Mouse (Mus musculus): ENCODE results near the gene Ctnnbl1. TPM values are rescaled to one million over a fixed set of nuclear protein-coding genes. Genes with fewer than 3 reads are reported as not detected.

Gene Ctnnbl1
- polyA plus RNA-seq, 1 experiment: 28.3 TPM

GRCm38 (mm10) chr2:157759717-157760116, 22.5 kb downstream of the Ctnnbl1 start:
- TF ChIP-seq CTCF (IDR thresholded peaks at IDR 0.05; ENCODE audit: extremely low read depth, insufficient read depth, insufficient read length, insufficient replicate concordance) (no peak), POLR2A (IDR thresholded peaks at IDR 0.05; ENCODE audit: low read depth, low read length) (no peak)
- 83% methylated on average over 6 of the region's 6 CpGs for WGBS
- Histone ChIP-seq H3K27me3 (ENCODE audit: control insufficient read depth, insufficient read depth, low read length) (no peaks in the 10 kb centered on the region), H3K4me1 (ENCODE audit: control insufficient read depth, insufficient read depth, insufficient read length) (no peaks in the 10 kb centered on the region), H3K27ac (ENCODE audit: insufficient read depth, low read length) (no peak overlapping the region), H3K4me3 (ENCODE audit: extremely low read depth, insufficient read depth, insufficient read length) (no peak overlapping the region), H3K36me3 (ENCODE audit: control insufficient read depth, insufficient read depth, low read length) (no peaks in the 10 kb centered on the region)
- DNase-seq (ENCODE audit: low read depth in 1 of 2, low spot score in 2 of 2): no peak

GRCm38 (mm10) chr2:157762903-157763302, 25.7 kb downstream of the Ctnnbl1 start:
- no peaks in the 10 kb centered on the region for H3K4me1 ChIP-seq (ENCODE audit: control insufficient read depth, insufficient read depth, insufficient read length)
- TF ChIP-seq POLR2A (IDR thresholded peaks at IDR 0.05; ENCODE audit: low read depth, low read length) (no peak), CTCF (IDR thresholded peaks at IDR 0.05; ENCODE audit: extremely low read depth, insufficient read depth, insufficient read length, insufficient replicate concordance) (no peak)
- no peaks in the 10 kb centered on the region for H3K27me3 ChIP-seq (ENCODE audit: control insufficient read depth, insufficient read depth, low read length)
- H3K27ac ChIP-seq (ENCODE audit: insufficient read depth, low read length): no peak overlapping the region
- 87% methylated on average over 4 of the region's 4 CpGs for WGBS
- DNase-seq (ENCODE audit: low read depth in 1 of 2, low spot score in 2 of 2): no peak
- H3K36me3 ChIP-seq (ENCODE audit: control insufficient read depth, insufficient read depth, low read length): no peaks in the 10 kb centered on the region
- H3K4me3 ChIP-seq (ENCODE audit: extremely low read depth, insufficient read depth, insufficient read length): no peak overlapping the region

DNA sequence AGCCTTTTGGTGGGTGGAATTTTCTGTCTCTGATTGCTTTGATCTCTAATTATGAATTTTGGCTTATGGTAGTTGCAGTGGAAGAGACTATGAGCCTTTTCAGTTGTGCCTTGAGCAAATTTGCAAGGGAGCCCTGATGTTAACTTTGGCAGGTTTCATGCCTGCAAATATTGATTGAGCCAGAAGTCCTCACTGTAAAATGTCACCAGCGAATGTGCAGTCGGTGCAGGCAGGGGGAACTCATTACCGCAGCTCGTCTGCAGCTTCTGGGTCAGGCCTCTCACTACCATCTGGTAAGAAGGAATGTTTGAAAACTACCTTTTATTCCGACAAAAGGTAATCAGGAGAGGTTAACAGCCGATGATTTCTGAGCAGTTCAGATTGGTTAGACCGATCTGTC, 29.4 kb downstream of the Ctnnbl1 start:
- Histone ChIP-seq H3K4me1 (ENCODE audit: control insufficient read depth, insufficient read depth, insufficient read length) (no peaks in the 10 kb centered on the region), H3K27ac (ENCODE audit: insufficient read depth, low read length) (no peak overlapping the region), H3K36me3 (ENCODE audit: control insufficient read depth, insufficient read depth, low read length) (no peaks in the 10 kb centered on the region), H3K4me3 (ENCODE audit: extremely low read depth, insufficient read depth, insufficient read length) (no peak overlapping the region), H3K27me3 (ENCODE audit: control insufficient read depth, insufficient read depth, low read length) (no peaks in the 10 kb centered on the region)
- no peak for DNase-seq (ENCODE audit: low read depth in 1 of 2, low spot score in 2 of 2)
- WGBS: 95% methylated on average over 7 of the region's 7 CpGs
- TF ChIP-seq POLR2A (IDR thresholded peaks at IDR 0.05; ENCODE audit: low read depth, low read length): no peak
- no peak for TF ChIP-seq CTCF (IDR thresholded peaks at IDR 0.05; ENCODE audit: extremely low read depth, insufficient read depth, insufficient read length, insufficient replicate concordance)

DNA sequence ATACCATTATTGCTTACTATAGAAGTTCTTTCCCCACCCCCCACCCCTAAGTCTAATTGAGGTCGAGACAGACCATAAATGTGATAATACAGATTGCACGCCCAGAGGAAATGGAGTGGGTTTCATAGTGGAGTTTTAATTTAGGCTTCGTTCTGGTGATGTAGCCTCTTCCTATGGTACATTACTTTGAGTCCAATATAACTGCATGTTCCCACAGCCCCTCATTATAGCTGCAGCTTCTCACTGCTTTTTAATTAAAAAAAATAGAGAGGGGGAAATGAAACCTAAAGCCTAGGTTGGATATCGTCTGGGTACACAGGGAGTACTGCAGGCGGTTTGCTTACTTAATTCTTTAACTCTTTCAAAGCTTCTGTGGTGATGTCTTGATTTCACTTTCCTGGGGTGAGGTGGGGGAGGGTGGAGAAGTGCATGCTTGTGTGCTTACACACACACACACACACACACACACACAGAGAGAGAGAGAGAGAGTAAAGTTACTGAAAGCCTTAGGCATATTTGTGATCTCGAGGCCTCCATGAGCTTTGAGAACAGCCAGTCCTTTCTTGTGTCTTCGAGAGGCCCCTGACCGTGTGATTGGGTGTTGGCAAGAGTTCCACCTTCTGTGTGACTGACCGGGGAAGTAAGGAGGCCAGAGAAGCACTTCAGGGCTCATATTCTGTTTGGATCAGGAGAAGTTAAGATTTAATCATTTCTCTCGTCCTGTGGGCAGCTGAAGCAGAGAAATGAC, 31.7 kb downstream of the Ctnnbl1 start:
- 56% methylated on average over 10 of the region's 10 CpGs for WGBS
- TF ChIP-seq CTCF (IDR thresholded peaks at IDR 0.05; ENCODE audit: extremely low read depth, insufficient read depth, insufficient read length, insufficient replicate concordance) (no peak), POLR2A (IDR thresholded peaks at IDR 0.05; ENCODE audit: low read depth, low read length) (no peak)
- Histone ChIP-seq H3K4me1 (ENCODE audit: control insufficient read depth, insufficient read depth, insufficient read length) (no peaks in the 10 kb centered on the region), H3K4me3 (ENCODE audit: extremely low read depth, insufficient read depth, insufficient read length) (no peak overlapping the region), H3K27me3 (ENCODE audit: control insufficient read depth, insufficient read depth, low read length) (no peaks in the 10 kb centered on the region), H3K27ac (ENCODE audit: insufficient read depth, low read length) (no peak overlapping the region), H3K36me3 (ENCODE audit: control insufficient read depth, insufficient read depth, low read length) (no peaks in the 10 kb centered on the region)
- DNase-seq (ENCODE audit: low read depth in 1 of 2, low spot score in 2 of 2): no peak

GRCm38 (mm10) chr2:157770761-157771160, 33.6 kb downstream of the Ctnnbl1 start:
- Histone ChIP-seq H3K27me3 (ENCODE audit: control insufficient read depth, insufficient read depth, low read length) (no peaks in the 10 kb centered on the region), H3K4me1 (ENCODE audit: control insufficient read depth, insufficient read depth, insufficient read length) (no peaks in the 10 kb centered on the region), H3K4me3 (ENCODE audit: extremely low read depth, insufficient read depth, insufficient read length) (no peak overlapping the region), H3K36me3 (ENCODE audit: control insufficient read depth, insufficient read depth, low read length) (peaks cover 8% of the 10 kb centered on the region), H3K27ac (ENCODE audit: insufficient read depth, low read length) (no peak overlapping the region)
- TF ChIP-seq POLR2A (IDR thresholded peaks at IDR 0.05; ENCODE audit: low read depth, low read length) (no peak), CTCF (IDR thresholded peaks at IDR 0.05; ENCODE audit: extremely low read depth, insufficient read depth, insufficient read length, insufficient replicate concordance) (no peak)
- WGBS: 88% methylated on average over 3 of the region's 3 CpGs
- no peak for DNase-seq (ENCODE audit: low read depth in 1 of 2, low spot score in 2 of 2)

- no peaks in the 10 kb centered on the region for H3K27me3 ChIP-seq (ENCODE audit: control insufficient read depth, insufficient read depth, low read length)
- peaks cover 11% of the 10 kb centered on the region for H3K36me3 ChIP-seq (ENCODE audit: control insufficient read depth, insufficient read depth, low read length)
- DNase-seq (ENCODE audit: low read depth in 1 of 2, low spot score in 2 of 2): no peak
- H3K27ac ChIP-seq (ENCODE audit: insufficient read depth, low read length): no peak overlapping the region
- H3K4me1 ChIP-seq (ENCODE audit: control insufficient read depth, insufficient read depth, insufficient read length): no peaks in the 10 kb centered on the region
- H3K4me3 ChIP-seq (ENCODE audit: extremely low read depth, insufficient read depth, insufficient read length): no peak overlapping the region
- TF ChIP-seq CTCF (IDR thresholded peaks at IDR 0.05; ENCODE audit: extremely low read depth, insufficient read depth, insufficient read length, insufficient replicate concordance): no peak
- 89% methylated on average over 1 of the region's 1 CpGs for WGBS
Measured at GRCm38 (mm10) chr2:157773661-157774060, 36.5 kb downstream of the Ctnnbl1 start.

GRCm38 (mm10) chr2:157775957-157776356, 38.8 kb downstream of the Ctnnbl1 start:
- Histone ChIP-seq H3K27ac (ENCODE audit: insufficient read depth, low read length) (no peak overlapping the region), H3K27me3 (ENCODE audit: control insufficient read depth, insufficient read depth, low read length) (no peaks in the 10 kb centered on the region), H3K4me3 (ENCODE audit: extremely low read depth, insufficient read depth, insufficient read length) (no peak overlapping the region), H3K36me3 (ENCODE audit: control insufficient read depth, insufficient read depth, low read length) (peaks cover 11% of the 10 kb centered on the region), H3K4me1 (ENCODE audit: control insufficient read depth, insufficient read depth, insufficient read length) (no peaks in the 10 kb centered on the region)
- whole genome bisulfite sequencing: 90% methylated on average over 2 of the region's 2 CpGs
- TF ChIP-seq CTCF (IDR thresholded peaks at IDR 0.05; ENCODE audit: extremely low read depth, insufficient read depth, insufficient read length, insufficient replicate concordance) (no peak), POLR2A (IDR thresholded peaks at IDR 0.05; ENCODE audit: low read depth, low read length) (no peak)
- no peak for DNase-seq (ENCODE audit: low read depth in 1 of 2, low spot score in 2 of 2)
